Mouse (Mus musculus) lung, embryonic 14.5 days (tissue): ENCODE results near the gene Fbln1. TPM values are rescaled to one million over a fixed set of nuclear protein-coding genes. Genes with fewer than 3 reads are reported as not detected.
A peak's percentile ranks its signal among the peaks of the same experiment; 100 is the strongest.

Experiments
- ATAC-seq: fragments of 200-750 bp; cut with Nextera tagmentation; 2 replicates; pipeline ENCODE4 v1.8.0; 2017; ENCODE audit warnings: mild to moderate bottlenecking, moderate TSS enrichment, moderate library complexity; ENCODE audit not compliant: insufficient read depth
- DNase-seq: peaks from one replicate; pipeline ENCODE4 v3.0.0-alpha.2; 2015
- H3K27ac ChIP-seq: fragments of 300-500 bp; sonication (generic); 2 replicates; pipeline ENCODE4 v1.5.1; 2014; ENCODE audit warnings: low read depth, mild to moderate bottlenecking, moderate library complexity
- H3K27me3 ChIP-seq: fragments of 300-500 bp; sonication (generic); 2 replicates; pipeline ENCODE4 v1.6.1; 2014; ENCODE audit warnings: low read length, control low read depth; ENCODE audit not compliant: insufficient read depth
- H3K36me3 ChIP-seq: fragments of 300-500 bp; sonication (generic); 2 replicates; pipeline ENCODE4 v1.6.1; 2014; ENCODE audit warnings: control low read depth; ENCODE audit not compliant: insufficient read depth
- H3K4me1 ChIP-seq: fragments of 300-500 bp; sonication (generic); 2 replicates; pipeline ENCODE4 v1.6.1; 2014; ENCODE audit warnings: antibody characterized with exemption, control low read depth; ENCODE audit not compliant: insufficient read depth
- H3K4me2 ChIP-seq: fragments of 300-500 bp; sonication (generic); 2 replicates; pipeline ENCODE4 v1.6.1; 2014; ENCODE audit warnings: mild to moderate bottlenecking
- H3K4me3 ChIP-seq: fragments of 300-500 bp; sonication (generic); 2 replicates; pipeline ENCODE4 v1.5.1; 2014; ENCODE audit warnings: low read depth, low read length
- H3K9ac ChIP-seq: fragments of 300-500 bp; sonication (generic); 2 replicates; pipeline ENCODE4 v1.6.1; 2014
- H3K9me3 ChIP-seq: fragments of 300-500 bp; sonication (generic); 2 replicates; pipeline ENCODE4 v1.6.1; 2016; ENCODE audit warnings: low read depth, low read length, control low read depth
- CTCF ChIP-seq: IDR thresholded peaks from 2 replicates; pipeline ENCODE4 v1.5.1; 2016; ENCODE audit warnings: antibody characterized with exemption, low read depth
- WGBS: fragments of 180-500 bp; shearing (Covaris S2); extraction: QIAGEN DNeasy Blood & Tissue Kit; methylation state at CpG from one replicate; pipeline ENCODE4 v1.1.7; 2014; 5-methylcytosine and 5-hydroxymethylcytosine counted together
- polyA plus RNA-seq: library from polyadenylated mRNA; unstranded; fragments of >200 nt; fragmentation: Nextera tagmentation; extraction: Ambion mirVana; gene quantifications from 2 replicates; pipeline ENCODE4 v1.2.1, GENCODE M21; 2014

Gene Fbln1
- polyA plus RNA-seq, 1 experiment from 2014 or later: 302 TPM

- H3K9me3 ChIP-seq: no peaks in the 10 kb centered on the region
- no peak overlapping the region for H3K4me2 ChIP-seq
- DNase-seq (no peak), ATAC-seq (no peak)
- no peaks in the 10 kb centered on the region for H3K27me3 ChIP-seq
- H3K4me1 ChIP-seq: no peaks in the 10 kb centered on the region
- peaks cover 91% of the 10 kb centered on the region for H3K36me3 ChIP-seq
- H3K27ac ChIP-seq: no peak overlapping the region
- H3K4me3 ChIP-seq: no peak overlapping the region
- WGBS: 77% methylated on average over 3 of the region's 3 CpGs
- H3K9ac ChIP-seq: no peak overlapping the region
- no peak for TF ChIP-seq CTCF
Observed at GRCm38 (mm10) chr15:85228568-85228967, 22.8 kb downstream of the Fbln1 start.

GRCm38 (mm10) chr15:85229960-85230535 lies 24.3 kb downstream of the Fbln1 start:
- Histone ChIP-seq H3K36me3 (peaks cover 87% of the 10 kb centered on the region), H3K9me3 (no peaks in the 10 kb centered on the region), H3K27ac (no peak overlapping the region), H3K4me1 (no peaks in the 10 kb centered on the region), H3K4me2 (no peak overlapping the region), H3K27me3 (no peaks in the 10 kb centered on the region), H3K9ac (no peak overlapping the region), H3K4me3 (no peak overlapping the region)
- DNase-seq: no peak
- WGBS: 60% methylated on average over 13 of the region's 13 CpGs
- TF ChIP-seq CTCF: no peak
- no peak for ATAC-seq

GRCm38 (mm10) chr15:85230613-85231012 lies 24.9 kb downstream of the Fbln1 start:
- Histone ChIP-seq H3K4me2 (no peak overlapping the region), H3K9me3 (no peaks in the 10 kb centered on the region), H3K4me3 (no peak overlapping the region), H3K36me3 (peaks cover 85% of the 10 kb centered on the region), H3K9ac (no peak overlapping the region), H3K27me3 (no peaks in the 10 kb centered on the region), H3K27ac (no peak overlapping the region), H3K4me1 (no peaks in the 10 kb centered on the region)
- 91% methylated on average over 14 of the region's 14 CpGs for WGBS
- no peak for TF ChIP-seq CTCF
- ATAC-seq (no peak), DNase-seq (no peak)

- H3K4me3 ChIP-seq: no peak overlapping the region
- H3K9me3 ChIP-seq: no peaks in the 10 kb centered on the region
- DNase-seq (peak; percentile 88), ATAC-seq (peak; percentile 71)
- 66% methylated on average over 13 of the region's 13 CpGs for WGBS
- H3K27me3 ChIP-seq: no peaks in the 10 kb centered on the region
- no peak overlapping the region for H3K9ac ChIP-seq
- H3K27ac ChIP-seq: no peak overlapping the region
- no peak overlapping the region for H3K4me2 ChIP-seq
- H3K4me1 ChIP-seq: no peaks in the 10 kb centered on the region
- TF ChIP-seq CTCF: peak; percentile 99
- peaks cover 80% of the 10 kb centered on the region for H3K36me3 ChIP-seq
Observed at GRCm38 (mm10) chr15:85231443-85232255, 25.9 kb downstream of the Fbln1 start.

GRCm38 (mm10) chr15:85232256-85232535 lies 26.4 kb downstream of the Fbln1 start:
- no peaks in the 10 kb centered on the region for H3K9me3 ChIP-seq
- no peak for TF ChIP-seq CTCF
- H3K27me3 ChIP-seq: no peaks in the 10 kb centered on the region
- H3K4me3 ChIP-seq: no peak overlapping the region
- ATAC-seq (no peak), DNase-seq (no peak)
- H3K36me3 ChIP-seq: peaks cover 80% of the 10 kb centered on the region
- H3K27ac ChIP-seq: no peak overlapping the region
- H3K9ac ChIP-seq: no peak overlapping the region
- H3K4me2 ChIP-seq: no peak overlapping the region
- 75% methylated on average over 4 of the region's 4 CpGs for WGBS
- H3K4me1 ChIP-seq: no peaks in the 10 kb centered on the region

- 89% methylated on average over 25 of the region's 25 CpGs for WGBS
- ATAC-seq (no peak), DNase-seq (no peak)
- Histone ChIP-seq H3K4me1 (no peaks in the 10 kb centered on the region), H3K9me3 (no peaks in the 10 kb centered on the region), H3K27me3 (no peaks in the 10 kb centered on the region), H3K27ac (no peak overlapping the region), H3K4me3 (no peak overlapping the region), H3K36me3 (peaks cover 81% of the 10 kb centered on the region), H3K4me2 (no peak overlapping the region), H3K9ac (no peak overlapping the region)
- TF ChIP-seq CTCF: no peak
Observed at GRCm38 (mm10) chr15:85232543-85233250, 26.9 kb downstream of the Fbln1 start.

GRCm38 (mm10) chr15:85233251-85233611 lies 27.5 kb downstream of the Fbln1 start:
- TF ChIP-seq CTCF: no peak
- DNase-seq: no peak
- H3K4me1 ChIP-seq: no peaks in the 10 kb centered on the region
- peaks cover 81% of the 10 kb centered on the region for H3K36me3 ChIP-seq
- no peaks in the 10 kb centered on the region for H3K9me3 ChIP-seq
- WGBS: 62% methylated on average over 4 of the region's 4 CpGs
- ATAC-seq: no peak
- no peak overlapping the region for H3K27ac ChIP-seq
- no peak overlapping the region for H3K4me3 ChIP-seq
- no peak overlapping the region for H3K9ac ChIP-seq
- no peaks in the 10 kb centered on the region for H3K27me3 ChIP-seq
- no peak overlapping the region for H3K4me2 ChIP-seq
